Mouse (Mus musculus): ENCODE data around the gene Poldip3.

- no peak for TF ChIP-seq CTCF (IDR thresholded peaks at IDR 0.05; ENCODE audit: control insufficient read depth, insufficient read depth, low read length)
- no peak for TF ChIP-seq POLR2A (IDR thresholded peaks at IDR 0.05; ENCODE audit: borderline replicate concordance, control insufficient read depth, low read depth, low read length)
These were observed 11.4 kb upstream of the Poldip3 start for GRCm38 (mm10) chr15:83160561-83160960.
